Mouse (Mus musculus) heart, embryonic 10.5 days (tissue): ENCODE results near the gene Pus7. TPM values are rescaled to one million over a fixed set of nuclear protein-coding genes. Genes with fewer than 3 reads are reported as not detected.
"Not testable (repeated sequence)": the region's sequence is repeated elsewhere in the genome, so short reads cannot be mapped to it uniquely, and the experiment has no call there.

ENCODE experiments used
- DNase-seq: peaks from one replicate; pipeline ENCODE4 v3.0.0-alpha.2; 2017; ENCODE audit warnings: low spot score
- H3K27ac ChIP-seq: fragments of 300-500 bp; sonication (generic); 2 replicates; pipeline ENCODE4 v1.5.1; 2016; ENCODE audit warnings: mild to moderate bottlenecking
- H3K27me3 ChIP-seq: fragments of 300-500 bp; sonication (generic); 2 replicates; pipeline ENCODE4 v1.6.1; 2016; ENCODE audit warnings: mild to moderate bottlenecking; ENCODE audit not compliant: poor library complexity, insufficient read depth, severe bottlenecking
- H3K36me3 ChIP-seq: fragments of 300-500 bp; sonication (generic); 2 replicates; pipeline ENCODE4 v1.6.1; 2016; ENCODE audit warnings: mild to moderate bottlenecking, moderate library complexity
- H3K4me1 ChIP-seq: fragments of 300-500 bp; sonication (generic); 2 replicates; pipeline ENCODE4 v1.6.1; 2016; ENCODE audit warnings: mild to moderate bottlenecking
- H3K4me3 ChIP-seq: fragments of 300-500 bp; sonication (generic); 2 replicates; pipeline ENCODE4 v1.5.1; 2016; ENCODE audit warnings: mild to moderate bottlenecking, moderate library complexity
- H3K9me3 ChIP-seq: fragments of 300-500 bp; sonication (generic); 2 replicates; pipeline ENCODE4 v1.6.1; 2016; ENCODE audit warnings: mild to moderate bottlenecking, moderate library complexity
- WGBS: fragments of 180-500 bp; shearing (Covaris S2); methylation state at CpG from one replicate; pipeline ENCODE4 v1.1.7; 2016; 5-methylcytosine and 5-hydroxymethylcytosine counted together
- polyA plus RNA-seq: library from polyadenylated mRNA; unstranded; fragments of >200 nt; fragmentation: Nextera tagmentation; extraction: Ambion mirVana; gene quantifications from 2 replicates; pipeline ENCODE4 v1.2.1, GENCODE M21; 2016

Pus7 gene
- polyA plus RNA-seq, 1 experiment from 2014 or later, result 38.3 TPM

DNA sequence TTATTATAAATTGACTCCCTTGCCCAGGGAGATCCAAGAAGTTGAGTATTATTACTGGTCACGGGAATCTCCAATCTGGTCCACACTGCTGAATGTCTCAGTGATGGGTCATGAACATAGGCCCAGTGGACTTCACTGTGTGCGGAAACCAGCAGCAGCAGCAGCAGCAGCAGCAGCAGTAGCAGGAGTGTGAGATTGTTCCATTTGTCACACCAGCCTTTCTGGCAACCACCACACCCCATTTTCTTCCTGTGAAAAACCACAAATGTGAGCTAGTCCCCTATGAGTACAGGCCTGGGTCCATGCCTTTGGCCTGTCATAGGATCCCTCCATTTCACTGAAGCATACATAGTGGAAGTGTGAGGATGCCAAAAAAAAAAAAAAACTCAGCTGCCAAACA, 61.6 kb downstream of the Pus7 start:
- WGBS, result 94% methylated on average over 2 of the region's 2 CpGs
- Histone ChIP-seq H3K27me3 (no peaks in the 10 kb centered on the region), H3K27ac (no peak overlapping the region), H3K9me3 (no peaks in the 10 kb centered on the region; the same call in 1 of the 2 replicates), H3K4me1 (no peaks in the 10 kb centered on the region), H3K36me3 (no peaks in the 10 kb centered on the region), H3K4me3 (no peak overlapping the region)
- DNase-seq, result peak; percentile 5

DNA sequence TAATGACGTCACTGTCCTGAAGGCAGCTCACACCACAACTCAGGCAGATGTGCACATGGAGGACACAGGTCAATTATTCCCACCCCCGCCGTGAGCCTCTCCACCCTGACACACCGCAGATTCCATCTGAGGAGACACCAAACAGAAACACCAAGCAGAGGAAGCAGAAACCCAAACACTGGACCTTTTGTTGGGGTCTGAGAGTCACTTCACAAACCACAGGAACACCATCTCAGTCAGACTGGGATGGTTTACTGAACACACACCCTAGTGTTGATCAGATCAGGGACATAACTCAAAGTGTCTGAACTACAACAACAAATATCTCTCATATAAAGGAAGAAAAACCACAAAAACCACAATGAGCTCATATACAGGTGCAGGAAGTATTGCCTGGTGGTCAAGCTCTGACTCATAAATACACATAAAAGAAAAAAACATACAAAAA, 64.6 kb downstream of the Pus7 start:
- H3K9me3 ChIP-seq, result no peaks in the 10 kb centered on the region
- no peak overlapping the region for H3K27ac ChIP-seq
- H3K36me3 ChIP-seq, result no peaks in the 10 kb centered on the region
- WGBS, result 80% methylated on average over 4 of the region's 4 CpGs
- H3K27me3 ChIP-seq, result no peaks in the 10 kb centered on the region
- H3K4me1 ChIP-seq, result no peaks in the 10 kb centered on the region
- H3K4me3 ChIP-seq, result no peak overlapping the region
- DNase-seq, result peak; percentile 55

DNA sequence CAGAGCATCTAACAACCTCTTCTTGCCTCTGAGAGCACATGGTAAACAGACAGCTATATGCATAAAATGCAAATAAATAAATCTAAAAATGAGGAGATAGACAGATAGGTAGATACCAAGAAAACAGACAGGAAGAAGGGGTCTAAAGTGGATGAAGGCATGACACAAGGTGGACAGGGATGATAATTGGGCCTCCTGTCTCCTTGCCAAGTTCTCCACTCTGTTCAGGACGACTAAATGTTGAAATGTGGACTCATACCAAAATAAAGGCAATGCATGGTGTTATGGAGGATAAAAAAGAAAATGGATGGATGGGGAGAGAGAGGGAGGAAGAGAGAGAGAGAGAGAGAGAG, 65.4 kb downstream of the Pus7 start:
- no peak overlapping the region for H3K27ac ChIP-seq
- H3K9me3 ChIP-seq, result no peaks in the 10 kb centered on the region
- H3K4me3 ChIP-seq, result no peak overlapping the region
- WGBS, result 63% methylated on average over 1 of the region's 1 CpGs
- H3K36me3 ChIP-seq, result no peaks in the 10 kb centered on the region
- no peaks in the 10 kb centered on the region for H3K4me1 ChIP-seq
- H3K27me3 ChIP-seq, result no peaks in the 10 kb centered on the region
- DNase-seq, result no peak

DNA sequence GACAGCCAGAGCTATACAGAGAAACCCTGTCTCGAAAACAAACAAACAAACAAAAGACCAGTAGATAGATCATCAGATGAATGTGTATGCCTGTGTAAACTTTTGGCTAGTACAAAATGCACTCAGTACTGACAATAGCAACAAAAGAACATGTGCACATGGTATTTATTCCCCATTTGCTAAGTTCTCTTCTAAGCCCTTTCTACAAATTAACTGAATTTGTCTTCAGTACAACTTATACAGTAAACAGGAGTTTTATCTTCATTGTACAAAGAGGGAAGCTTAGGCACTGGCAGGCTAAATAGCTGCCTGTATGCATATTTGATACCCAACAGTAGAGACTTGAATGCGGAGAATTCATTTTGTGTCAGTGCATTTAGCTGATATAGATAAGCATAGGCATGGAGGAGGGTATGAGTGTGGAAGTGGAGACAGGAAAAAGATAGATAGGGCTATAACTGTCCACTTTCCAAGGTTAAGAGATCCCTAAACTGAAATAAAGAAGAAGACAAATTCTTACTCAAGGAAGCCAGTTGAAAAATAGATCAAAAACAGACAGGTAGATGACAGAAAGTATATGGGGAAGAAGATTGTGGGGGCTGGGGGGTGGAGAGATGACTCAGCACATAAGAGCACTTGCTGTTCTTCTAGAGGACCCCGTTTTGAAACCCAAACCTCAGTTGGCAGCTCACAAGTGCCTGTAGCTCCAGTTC, 65.9 kb downstream of the Pus7 start:
- H3K27me3 ChIP-seq, result no peaks in the 10 kb centered on the region
- WGBS, result 65% methylated on average over 3 of the region's 3 CpGs
- no peaks in the 10 kb centered on the region for H3K36me3 ChIP-seq
- no peak overlapping the region for H3K27ac ChIP-seq
- no peaks in the 10 kb centered on the region for H3K4me1 ChIP-seq
- DNase-seq, result peak; percentile 14
- no peak overlapping the region for H3K4me3 ChIP-seq
- no peaks in the 10 kb centered on the region for H3K9me3 ChIP-seq

DNA sequence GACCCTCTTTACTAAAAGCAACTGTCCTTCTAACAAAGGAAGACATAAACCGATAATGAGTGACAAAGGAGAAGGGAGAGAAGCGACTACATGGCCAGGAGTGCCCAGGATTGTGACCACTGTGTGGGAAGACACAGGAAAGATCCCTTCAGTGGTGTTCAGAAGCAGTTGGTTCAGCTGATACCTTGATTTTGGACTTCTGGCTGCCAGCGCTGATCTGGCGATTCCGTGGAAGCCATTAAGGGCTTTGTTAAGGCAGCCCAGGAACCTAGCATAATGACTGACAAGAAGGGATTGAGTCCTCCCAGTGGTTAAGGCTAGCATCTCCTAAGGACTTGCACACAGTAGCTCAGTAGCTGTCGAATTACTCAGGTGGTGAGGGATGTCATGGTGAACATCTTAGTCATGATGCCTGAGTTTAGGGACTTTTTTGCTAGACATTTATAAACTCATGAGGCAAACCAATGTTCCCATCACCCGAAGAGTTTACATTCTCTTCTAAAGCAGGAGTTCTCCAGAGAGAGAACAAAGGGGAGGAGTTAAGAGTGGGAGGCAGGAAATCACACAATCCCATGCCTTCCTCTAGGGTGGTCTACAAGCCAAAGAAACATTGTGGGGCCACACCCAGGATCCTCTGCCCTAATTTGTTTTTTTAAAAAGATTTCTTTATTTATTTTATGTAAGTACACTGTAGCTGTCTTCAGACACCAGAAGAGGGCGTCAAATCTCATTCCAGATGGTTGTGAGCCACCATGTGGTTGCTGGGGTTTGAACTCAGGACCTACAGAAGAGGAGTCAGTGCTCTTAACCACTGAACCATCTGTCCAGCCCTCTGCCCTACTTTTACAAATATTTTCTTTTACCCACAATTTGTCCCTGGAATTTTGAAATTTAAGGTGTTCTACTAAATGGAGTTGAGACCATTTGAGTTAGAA, 69.8 kb downstream of the Pus7 start:
- no peaks in the 10 kb centered on the region for H3K27me3 ChIP-seq
- H3K27ac ChIP-seq, result peak overlapping the region; percentile 88; the same call in 1 of the 2 replicates
- H3K4me3 ChIP-seq, result no peak overlapping the region
- no peaks in the 10 kb centered on the region; the same call in 1 of the 2 replicates for H3K4me1 ChIP-seq
- peak; percentile 57 for DNase-seq
- H3K9me3 ChIP-seq, result peaks cover 14% of the 10 kb centered on the region
- peaks cover 25% of the 10 kb centered on the region for H3K36me3 ChIP-seq
- 87% methylated on average over 8 of the region's 8 CpGs for WGBS

DNA sequence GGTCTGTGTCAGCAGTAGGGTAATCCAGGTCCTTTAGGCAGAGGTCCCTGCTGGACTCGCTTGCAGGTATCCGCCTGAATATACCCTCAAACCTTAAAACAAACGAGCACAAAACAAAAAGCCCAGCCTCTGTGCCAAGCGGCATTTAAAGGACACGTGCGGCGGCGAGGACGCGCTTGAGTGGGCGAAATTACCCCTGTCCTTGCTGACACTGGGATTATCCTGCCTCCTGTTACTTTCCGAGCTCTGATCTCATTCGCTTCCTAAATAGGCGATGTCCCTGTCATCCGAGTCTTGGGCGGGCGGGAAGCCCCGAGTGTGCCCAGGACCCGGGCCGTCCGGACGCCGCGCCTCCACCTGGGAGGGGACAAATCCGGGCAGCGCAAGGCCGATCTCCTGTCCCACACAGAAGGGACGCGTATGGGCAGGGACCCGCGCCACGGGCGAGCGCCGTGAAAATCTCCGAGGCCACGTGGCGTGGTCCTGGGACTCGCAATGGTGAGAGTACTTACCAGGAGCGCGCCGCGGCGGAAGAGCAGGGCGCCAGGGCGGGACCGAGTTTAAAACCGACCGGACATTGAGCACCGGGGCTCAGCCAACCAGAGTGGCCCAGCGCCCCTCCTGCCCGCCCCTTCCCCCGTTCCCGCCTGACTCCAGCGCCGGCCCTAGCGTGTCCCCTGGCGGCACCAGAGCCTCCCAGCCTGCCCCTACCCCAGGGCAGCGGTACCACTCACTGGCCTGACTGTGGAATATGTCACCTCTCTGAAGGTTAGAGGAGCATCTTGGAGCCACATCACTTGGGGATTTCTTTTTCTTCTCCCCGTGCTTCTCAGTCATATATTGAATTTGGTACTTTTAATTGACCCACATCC, 71.1 kb downstream of the Pus7 start:
- Histone ChIP-seq H3K27ac (peak overlapping the region; percentile 88), H3K36me3 (peaks cover 37% of the 10 kb centered on the region), H3K27me3 (no peaks in the 10 kb centered on the region), H3K4me3 (peak overlapping the region; percentile 67), H3K9me3 (peaks cover 20% of the 10 kb centered on the region), H3K4me1 (no peaks in the 10 kb centered on the region; the same call in 1 of the 2 replicates)
- WGBS, result 8% methylated on average over 60 of the region's 60 CpGs
- DNase-seq, result peak; percentile 92

DNA sequence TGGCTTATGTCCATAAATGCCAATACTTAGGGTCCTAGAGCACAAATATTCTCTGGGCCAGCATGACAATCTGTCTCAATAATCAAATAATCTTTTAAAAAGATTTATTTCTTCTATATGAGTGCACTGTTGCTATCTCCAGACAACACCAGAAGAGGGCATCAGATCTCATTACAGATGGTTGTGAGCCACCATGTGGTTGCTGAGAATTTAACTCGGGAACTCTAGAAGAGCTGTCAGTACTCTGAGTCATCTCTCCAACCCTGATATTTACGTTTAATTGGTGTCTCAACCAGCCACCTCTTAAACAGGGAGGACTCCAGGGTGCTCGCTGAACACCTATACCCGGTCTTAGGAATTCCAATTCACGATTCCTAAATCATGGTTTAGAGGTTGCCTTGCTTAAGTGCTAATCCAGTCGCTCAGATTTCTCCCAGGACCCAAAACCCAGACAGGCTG, 71.8 kb downstream of the Pus7 start:
- not testable (repeated sequence) for DNase-seq, H3K27me3 ChIP-seq, H3K4me1 ChIP-seq
- H3K36me3 ChIP-seq, result peaks cover 43% of the 10 kb centered on the region
- 64% methylated on average over 6 of the region's 6 CpGs for WGBS
- peak overlapping the region; percentile 88 for H3K27ac ChIP-seq
- H3K4me3 ChIP-seq, result peak overlapping the region; percentile 67
- H3K9me3 ChIP-seq, result peaks cover 23% of the 10 kb centered on the region

DNA sequence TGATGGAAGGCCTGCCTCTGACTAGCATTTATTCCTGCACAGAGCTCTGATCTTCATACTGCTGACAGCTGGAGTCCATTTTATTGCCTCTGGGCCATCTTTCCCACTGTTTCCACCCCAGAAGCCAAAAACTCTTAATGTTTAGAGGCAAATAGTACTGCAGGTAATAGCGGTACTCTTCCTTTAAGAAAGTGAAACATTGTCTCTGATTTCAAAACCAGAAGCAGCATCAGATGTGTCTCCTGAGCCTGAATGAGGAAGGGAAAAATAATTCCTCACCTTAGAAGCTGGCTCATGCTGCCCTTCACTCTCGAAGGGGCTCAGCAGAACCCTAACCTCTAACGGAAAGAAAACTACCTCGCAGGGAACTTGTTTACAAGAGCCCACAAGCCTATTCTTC, 72.3 kb downstream of the Pus7 start:
- peaks cover 47% of the 10 kb centered on the region for H3K36me3 ChIP-seq
- peak overlapping the region; percentile 67; the same call in 1 of the 2 replicates for H3K4me3 ChIP-seq

DNA sequence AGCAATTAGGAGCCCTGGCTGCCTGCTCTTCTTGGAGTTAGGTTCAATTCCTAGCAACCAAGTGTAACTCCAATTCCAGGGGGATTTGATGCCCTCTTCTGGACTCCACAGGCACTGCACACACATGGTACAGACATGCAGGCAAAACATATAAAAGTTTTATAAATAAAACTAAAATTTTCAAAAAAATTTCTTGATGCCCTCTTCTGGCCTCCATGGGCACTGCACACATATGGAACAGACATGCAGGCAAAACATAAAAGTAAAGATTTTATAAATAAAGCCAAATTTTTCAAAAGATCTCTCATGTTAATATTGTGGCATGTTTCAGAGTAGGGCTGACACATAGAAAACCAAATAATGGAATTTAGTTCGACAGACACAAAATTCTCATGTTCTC, 73.8 kb downstream of the Pus7 start:
- Histone ChIP-seq H3K27me3 (no peaks in the 10 kb centered on the region), H3K4me1 (no peaks in the 10 kb centered on the region; the same call in 1 of the 2 replicates), H3K27ac (no peak overlapping the region), H3K9me3 (peaks cover 27% of the 10 kb centered on the region), H3K36me3 (peaks cover 57% of the 10 kb centered on the region), H3K4me3 (no peak overlapping the region)
- 93% methylated on average over 1 of the region's 1 CpGs for WGBS
- DNase-seq, result no peak

More for the DNA sequence above, 72.3 kb downstream of the Pus7 start:
- H3K27ac ChIP-seq, result no peak overlapping the region
- no peaks in the 10 kb centered on the region for H3K27me3 ChIP-seq
- DNase-seq, result no peak
- no peaks in the 10 kb centered on the region; the same call in 1 of the 2 replicates for H3K4me1 ChIP-seq
- WGBS, result 99% methylated on average over 4 of the region's 4 CpGs
- peaks cover 25% of the 10 kb centered on the region for H3K9me3 ChIP-seq

DNA sequence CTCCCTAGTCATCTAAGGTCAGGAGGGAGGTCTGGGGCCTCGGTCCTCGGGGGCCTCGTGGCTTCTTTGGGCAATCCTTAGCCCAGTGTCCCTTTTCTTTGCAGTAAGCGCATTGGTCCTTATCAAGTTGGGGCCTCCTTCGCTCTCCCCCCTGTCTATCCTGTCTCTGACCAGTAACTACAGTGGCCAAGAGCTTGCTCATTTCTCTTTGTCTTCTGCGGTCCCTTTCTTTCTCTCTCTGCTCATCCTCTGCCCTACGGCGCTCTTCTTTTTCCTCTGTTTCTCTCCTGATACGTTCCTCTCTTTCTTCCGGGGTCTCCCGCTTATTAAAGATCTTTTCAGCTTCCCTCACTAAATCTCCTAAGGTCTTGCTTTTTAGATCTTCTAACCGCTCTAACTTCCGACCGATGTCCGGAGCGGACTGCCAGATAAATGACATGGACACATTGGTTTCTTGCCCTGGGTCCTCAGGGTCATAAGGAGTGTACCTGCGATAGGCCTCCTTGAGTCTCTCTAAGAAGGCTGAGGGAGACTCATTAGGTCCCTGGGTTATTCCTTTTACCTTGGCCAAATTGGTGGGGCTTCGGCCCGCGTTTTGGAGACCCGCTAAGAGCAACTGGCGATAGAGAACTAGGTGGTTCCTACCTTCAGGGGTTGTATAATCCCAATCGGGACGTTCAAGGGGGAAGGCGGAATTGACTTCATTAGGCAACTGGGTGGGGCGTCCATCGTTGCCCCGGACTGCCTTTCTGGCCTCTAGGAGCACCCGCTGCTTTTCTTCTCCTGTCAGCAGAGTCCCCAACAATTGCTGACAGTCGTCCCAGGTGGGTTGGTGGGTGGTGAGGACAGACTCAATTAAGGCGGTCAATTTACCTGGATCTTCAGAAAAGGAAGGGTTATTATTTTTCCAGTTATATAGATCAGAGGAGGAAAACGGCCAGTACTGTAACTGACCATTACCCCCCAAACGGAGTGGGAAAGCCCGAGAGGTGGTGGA, 76.6 kb downstream of the Pus7 start:
- H3K27ac ChIP-seq, H3K4me1 ChIP-seq, H3K4me3 ChIP-seq, H3K27me3 ChIP-seq, DNase-seq: not testable (repeated sequence)
- 97% methylated on average over 34 of the region's 34 CpGs for WGBS
- H3K9me3 ChIP-seq, result peaks cover 45% of the 10 kb centered on the region
- peaks cover 81% of the 10 kb centered on the region for H3K36me3 ChIP-seq

DNA sequence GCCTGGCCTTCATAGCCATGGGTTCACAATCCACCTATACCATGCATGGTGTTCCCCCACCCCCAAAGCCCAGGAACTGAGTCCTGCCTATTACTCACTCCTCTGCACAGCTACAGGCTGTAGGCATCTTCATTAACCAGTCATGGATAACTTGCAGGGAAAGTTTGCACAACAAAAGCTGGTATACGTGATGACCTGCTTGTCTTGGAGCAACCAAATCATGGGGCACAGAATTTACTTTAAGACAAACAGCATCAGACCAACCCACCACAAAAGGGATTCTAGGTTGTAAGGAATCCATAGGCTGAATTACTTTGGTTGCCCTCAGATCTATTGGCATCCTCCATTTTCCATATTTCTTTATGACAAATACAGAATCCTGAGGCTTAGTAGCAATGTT, 86.1 kb downstream of the Pus7 start:
- Histone ChIP-seq H3K27me3 (no peaks in the 10 kb centered on the region), H3K27ac (no peak overlapping the region), H3K4me3 (no peak overlapping the region), H3K9me3 (peaks cover 12% of the 10 kb centered on the region; the same call in 1 of the 2 replicates), H3K4me1 (no peaks in the 10 kb centered on the region), H3K36me3 (peaks cover 45% of the 10 kb centered on the region)
- WGBS, result 89% methylated on average over 1 of the region's 1 CpGs
- DNase-seq, result peak; percentile 42
